Mouse (Mus musculus) G1E (cell line): ENCODE measurements around the gene 2610507B11Rik.

Experiments
- CTCF ChIP-seq: IDR thresholded peaks from 2 replicates; pipeline ENCODE4 v1.5.1; 2012; ENCODE audit warnings: low read depth, low read length, inconsistent platforms, mixed read lengths
- GATA1 ChIP-seq: IDR thresholded peaks from 2 replicates; pipeline ENCODE4 v1.6.1; 2012; ENCODE audit warnings: borderline replicate concordance, low read length, inconsistent platforms, mixed read lengths
- GATA2 ChIP-seq: IDR thresholded peaks from 2 replicates; pipeline ENCODE4 v1.6.1; 2012; ENCODE audit warnings: low read depth, low read length, inconsistent platforms, borderline replicate concordance
- POLR2AphosphoS5 ChIP-seq: IDR thresholded peaks from 2 replicates; pipeline ENCODE4 v1.6.1; 2012; ENCODE audit warnings: low read depth, low read length, inconsistent platforms; ENCODE audit not compliant: insufficient replicate concordance
- TAL1 ChIP-seq: conservative IDR thresholded peaks from 2 replicates; pipeline ENCODE4 v1.6.1; 2012; ENCODE audit warnings: low read depth, low read length, inconsistent platforms, mixed read lengths

DNA sequence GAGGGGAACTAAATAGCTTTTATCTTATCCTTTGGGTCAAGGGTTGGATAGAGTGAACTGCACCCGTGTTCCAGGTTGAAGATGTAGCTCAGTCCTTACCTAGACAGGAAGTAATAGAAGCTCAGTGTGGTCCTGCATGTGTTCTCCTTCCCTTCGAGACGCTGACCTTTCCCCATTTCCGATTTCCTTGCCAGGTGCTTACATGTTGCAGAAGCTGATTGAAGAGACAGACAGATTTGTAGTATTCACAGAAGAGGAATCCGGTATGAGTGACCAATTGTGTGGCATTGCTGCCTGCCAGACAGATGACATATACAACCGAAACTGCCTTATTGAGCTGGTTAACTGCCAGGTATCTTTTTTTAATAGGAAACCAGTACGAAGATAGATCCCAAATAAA lies 17.3 kb downstream of the 2610507B11Rik start:
- TF ChIP-seq GATA1 (no peak), CTCF (no peak), GATA2 (no peak), TAL1 (no peak), POLR2AphosphoS5 (no peak)
